Mouse (Mus musculus) spleen, postnatal 36 days (tissue): ENCODE results near the gene Zc3hav1.
A peak's percentile ranks its signal among the peaks of the same experiment; 100 is the strongest.

ENCODE experiments used
- DNase-seq, 2 experiments: peaks; one replicate each; pipeline ENCODE4 v3.0.0; 2022; ENCODE audit warnings: low spot score in 2 of 2, mixed read lengths in 1 of 2

Zc3hav1 gene

DNA sequence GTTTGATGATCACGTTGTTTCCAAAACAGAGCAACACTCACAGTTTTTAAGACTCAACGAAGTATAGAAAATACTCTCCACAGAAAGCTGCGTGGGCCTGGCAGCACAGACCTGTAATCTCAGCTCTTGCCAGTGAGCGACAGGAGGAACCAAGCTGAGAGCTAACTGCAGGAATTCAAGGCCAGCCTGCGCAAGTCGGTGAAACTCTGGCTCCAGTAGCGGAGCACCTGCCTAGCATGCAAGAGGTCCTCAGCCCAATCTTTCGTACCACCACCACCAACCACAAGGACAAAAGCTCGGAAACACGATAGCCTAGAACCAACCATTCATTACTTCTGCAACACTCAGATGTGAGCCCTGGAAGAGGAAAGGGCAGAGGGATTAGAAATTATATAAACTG, 2.0 kb downstream of the Zc3hav1 start:
- peak in 1 of 2 experiments; percentile 31 for DNase-seq

DNA sequence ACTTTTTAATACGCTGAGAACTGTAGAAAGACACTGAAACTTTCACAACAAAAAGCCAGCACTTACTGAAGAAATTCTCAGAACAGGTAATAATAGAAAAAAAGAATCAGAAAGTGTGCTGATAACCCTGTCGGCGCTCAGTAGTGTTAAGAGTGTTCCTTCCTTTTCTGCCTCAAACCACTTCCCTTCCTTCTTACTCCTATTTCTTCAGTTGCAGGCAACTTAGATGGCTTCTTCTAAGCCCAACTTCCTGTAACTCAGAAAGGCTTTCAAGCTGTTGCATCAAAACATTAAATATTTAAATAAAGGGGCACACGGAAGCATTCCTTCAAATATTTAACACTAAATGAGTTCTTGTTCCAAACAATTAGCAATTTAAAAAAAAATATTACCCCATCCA, 2.5 kb downstream of the Zc3hav1 start:
- peak in 1 of 2 experiments; percentile 34 for DNase-seq

DNA sequence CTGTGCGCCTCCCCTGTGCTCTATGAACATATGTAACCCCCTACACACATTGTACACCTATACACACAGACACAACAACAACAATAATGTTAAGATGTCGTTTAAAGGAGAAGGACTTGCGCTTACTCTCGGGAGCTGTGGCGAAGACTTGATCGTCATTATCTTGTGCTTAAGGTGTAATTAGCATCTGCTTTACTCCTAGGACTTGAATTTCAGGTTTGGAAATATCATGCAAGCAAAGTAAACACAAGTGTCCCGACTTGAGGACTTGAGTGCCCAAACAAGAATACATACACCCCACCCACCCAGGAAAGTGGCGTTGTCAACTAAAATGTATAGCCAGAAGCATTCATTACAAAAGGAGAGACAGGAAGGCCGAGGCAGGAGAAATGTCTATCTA, 4.6 kb downstream of the Zc3hav1 start:
- DNase-seq, result no peak

DNA sequence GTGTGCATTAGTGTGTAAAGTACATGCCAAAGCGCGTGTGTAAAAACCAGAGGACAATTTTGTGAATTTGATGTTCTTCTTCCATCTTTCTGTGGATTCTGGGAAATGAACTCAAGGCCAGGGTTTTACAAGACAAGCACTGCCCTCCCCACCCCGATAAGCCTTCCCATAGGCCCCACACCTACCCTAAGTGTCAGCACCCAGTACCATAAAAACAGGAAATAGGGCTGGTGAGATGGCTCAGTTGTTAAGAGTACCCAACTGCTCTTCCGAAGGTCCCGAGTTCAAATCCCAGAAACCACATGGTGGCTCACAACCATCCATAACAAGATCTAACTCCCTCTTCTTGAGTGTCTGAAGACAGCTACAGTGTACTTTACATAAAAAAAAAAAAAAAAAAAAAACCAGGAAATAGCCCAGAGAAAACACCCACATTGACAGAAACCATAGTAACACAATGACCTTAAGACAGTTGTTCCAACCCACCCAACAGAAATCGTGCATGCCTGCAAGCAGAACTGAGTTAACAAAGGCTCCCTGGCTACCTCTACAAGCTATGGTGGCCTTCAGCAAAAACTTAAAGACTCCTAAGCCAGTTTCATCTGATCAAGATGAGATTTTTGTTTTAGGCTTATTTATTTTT, 5.5 kb downstream of the Zc3hav1 start:
- DNase-seq, result no peak

DNA sequence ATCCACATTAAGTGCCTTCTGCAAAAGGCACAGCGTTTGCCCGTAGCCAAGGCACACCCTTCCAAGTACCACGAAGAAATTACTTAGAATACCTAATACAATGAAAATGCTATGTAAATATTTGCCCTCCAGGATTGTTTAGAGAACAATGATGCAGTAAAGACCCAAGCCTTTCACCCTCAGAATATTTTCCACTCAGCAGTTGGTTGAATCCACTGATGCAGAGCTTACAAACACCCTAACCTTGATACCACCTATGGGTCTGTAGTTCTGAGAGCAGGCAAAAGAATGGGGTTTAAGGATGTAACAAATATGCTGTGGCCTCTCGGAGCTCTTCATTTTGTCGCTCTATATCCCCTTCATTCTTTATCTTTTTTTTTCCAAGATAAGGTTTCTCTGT, 6.5 kb downstream of the Zc3hav1 start:
- no peak for DNase-seq

DNA sequence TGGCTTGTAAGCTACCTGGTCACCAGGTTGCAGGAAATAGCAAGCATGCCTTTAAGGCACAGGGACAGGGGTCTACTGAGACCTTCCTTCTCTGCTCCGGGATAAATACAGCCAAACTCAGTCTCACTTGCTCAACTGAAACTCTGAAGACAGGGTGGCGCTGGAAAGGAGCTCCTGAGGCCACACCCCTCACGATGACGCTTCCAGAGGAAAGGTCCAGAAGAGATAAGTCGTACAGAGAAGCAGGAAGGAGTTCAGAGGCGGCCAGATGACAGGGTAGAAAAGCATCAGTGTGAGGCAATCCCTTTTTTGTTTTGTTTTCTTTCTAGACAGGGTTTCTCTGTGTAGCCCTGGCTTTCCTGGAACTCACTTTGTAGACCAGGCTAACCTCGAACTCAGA, 8.6 kb downstream of the Zc3hav1 start:
- DNase-seq, result peak; percentile 72 to 82

DNA sequence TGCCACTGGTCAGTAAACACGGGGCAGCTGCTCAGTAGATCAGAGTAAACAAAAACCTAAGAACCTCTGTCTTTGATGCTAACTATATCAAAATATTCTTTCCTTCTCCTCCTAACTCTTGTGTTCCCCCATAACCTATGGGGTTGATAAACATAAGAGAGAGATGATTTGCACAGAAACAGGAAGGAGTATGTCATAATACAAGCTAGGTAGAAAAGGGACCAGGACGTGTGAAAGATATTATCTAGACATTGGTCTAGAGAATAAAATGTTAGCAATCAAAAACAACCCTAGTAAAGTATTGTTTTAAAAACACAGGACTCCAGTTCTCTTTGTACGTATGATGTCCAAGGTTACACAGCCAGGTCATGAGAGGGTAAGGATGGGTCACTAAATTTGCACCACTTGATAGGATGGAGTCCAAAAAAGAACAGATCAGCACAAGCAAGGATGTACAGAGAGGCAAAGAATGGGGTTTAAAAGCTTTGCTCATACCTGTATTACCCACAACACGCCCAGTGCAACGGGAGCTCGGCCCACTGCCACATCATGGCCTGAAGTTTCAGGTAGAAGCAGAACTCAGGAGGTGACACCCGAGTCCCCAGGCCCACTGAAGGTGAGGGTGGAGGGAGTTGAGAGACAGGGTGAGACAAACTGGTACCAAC, 10.3 kb downstream of the Zc3hav1 start:
- no peak for DNase-seq

DNA sequence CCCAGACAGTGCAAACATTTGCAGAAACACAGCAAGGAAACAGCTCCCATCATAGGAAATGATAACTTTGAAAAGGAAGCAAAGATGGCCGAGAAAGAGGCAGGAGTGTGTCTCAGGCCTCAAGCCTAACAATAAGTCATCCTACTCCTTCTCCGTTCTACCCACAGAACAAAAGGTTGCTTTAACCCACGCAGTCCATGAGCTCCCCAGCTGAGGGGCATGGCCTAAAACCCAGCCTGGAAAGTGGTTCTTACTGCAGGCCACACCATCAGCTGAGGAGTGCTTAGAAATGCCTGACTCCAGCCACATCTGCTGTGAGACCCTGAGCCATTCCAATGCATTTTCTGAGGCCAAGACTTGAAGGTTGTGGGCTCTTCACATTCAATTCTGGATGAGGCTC, 10.8 kb downstream of the Zc3hav1 start:
- DNase-seq, result no peak

DNA sequence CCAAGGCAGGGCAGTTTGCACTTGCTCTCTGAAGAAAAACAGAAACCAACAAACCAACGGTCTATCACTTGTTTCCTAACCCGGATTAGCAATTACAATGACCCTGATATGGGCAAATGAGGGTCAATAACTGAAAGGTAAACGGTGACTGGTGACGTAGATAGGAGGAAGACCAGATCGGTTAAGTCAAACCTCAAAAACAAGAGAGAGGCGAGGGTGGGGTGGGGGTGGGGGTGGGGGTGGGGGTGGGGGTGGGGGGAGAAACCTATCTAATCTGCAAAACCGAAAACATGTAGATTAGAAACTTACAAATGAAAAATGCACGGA, 11.8 kb downstream of the Zc3hav1 start:
- no peak for DNase-seq

DNA sequence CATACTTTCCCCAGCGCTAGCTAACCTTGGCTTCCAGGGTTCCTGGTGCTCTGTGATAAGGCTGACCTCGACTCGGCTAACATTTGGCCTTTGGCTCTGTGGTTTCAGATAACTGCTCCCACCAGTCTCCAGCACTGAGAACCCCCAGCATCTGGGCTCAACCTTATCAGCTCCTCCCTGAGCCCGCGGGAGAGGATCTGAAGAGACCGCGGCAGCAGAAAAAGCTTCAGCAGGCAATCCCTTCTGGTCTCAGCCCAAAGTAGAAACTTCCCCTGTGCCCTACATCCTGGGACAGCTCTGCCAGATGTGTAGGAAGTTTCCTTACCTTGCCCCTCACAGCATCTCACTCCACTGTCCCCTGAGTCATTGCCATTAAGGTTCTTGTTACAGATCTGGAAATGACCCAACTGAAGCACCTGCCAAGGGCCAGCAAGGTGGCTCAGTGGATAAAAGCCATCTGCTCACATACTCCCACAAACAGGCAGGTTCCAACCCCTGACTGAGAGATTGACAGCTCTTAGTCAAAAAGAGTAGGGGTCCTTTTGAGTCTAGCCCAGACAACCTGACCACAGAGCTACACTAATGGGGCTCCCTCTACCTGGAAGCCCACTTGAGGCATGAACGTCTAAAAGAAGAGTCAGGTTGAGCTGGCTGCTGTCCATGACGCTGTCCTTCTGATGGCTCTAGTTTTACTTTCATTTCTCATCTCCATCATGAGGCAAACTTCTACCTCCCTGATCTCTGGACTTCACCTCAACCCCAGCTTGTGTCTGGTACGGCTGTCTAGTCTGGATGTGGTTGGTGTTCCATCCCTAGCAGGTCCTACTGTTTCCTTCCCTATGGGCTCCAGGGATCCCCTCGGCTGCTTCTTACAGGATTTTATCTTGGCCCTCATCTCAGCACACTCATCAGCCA, 12.4 kb downstream of the Zc3hav1 start:
- DNase-seq, result peak; percentile 52 to 67

DNA sequence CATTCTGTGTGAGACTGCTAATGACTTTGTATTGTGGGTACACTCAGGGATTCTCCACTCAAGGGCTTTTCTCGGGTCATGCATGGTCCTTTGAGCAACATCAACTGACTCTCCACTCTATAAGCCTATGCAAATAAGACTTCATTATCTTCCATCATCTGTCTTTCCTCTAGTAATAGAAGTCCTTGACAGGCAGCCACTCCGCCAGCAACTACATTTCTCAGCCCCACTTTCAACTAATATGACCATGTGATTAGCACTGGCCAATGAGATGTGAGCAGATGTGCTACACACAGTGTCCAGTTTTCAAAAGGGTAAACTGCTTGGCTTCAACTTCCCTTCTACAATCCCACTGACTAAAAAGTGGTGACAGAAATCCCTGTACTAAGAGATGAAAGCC, 15.3 kb downstream of the Zc3hav1 start:
- no peak for DNase-seq

DNA sequence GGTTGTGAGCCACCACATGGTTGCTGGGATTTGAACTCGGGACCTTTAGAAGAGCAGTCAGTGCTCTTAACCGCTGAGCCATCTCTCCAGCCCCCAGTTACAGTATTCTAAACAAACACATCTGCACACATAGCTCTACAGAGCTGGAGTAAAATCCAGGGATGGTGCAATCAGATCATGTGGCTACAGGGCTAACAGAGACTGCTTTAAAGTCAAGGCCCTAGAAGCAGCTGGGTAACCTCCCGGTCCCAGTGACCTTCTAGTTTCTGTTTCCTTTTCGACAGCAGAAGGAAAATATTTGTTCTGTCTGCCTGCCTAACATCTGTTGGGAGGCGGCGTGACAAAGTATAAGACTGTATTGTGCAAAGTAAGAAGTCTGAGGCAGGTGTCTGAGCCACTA, 16.5 kb downstream of the Zc3hav1 start:
- no peak for DNase-seq

DNA sequence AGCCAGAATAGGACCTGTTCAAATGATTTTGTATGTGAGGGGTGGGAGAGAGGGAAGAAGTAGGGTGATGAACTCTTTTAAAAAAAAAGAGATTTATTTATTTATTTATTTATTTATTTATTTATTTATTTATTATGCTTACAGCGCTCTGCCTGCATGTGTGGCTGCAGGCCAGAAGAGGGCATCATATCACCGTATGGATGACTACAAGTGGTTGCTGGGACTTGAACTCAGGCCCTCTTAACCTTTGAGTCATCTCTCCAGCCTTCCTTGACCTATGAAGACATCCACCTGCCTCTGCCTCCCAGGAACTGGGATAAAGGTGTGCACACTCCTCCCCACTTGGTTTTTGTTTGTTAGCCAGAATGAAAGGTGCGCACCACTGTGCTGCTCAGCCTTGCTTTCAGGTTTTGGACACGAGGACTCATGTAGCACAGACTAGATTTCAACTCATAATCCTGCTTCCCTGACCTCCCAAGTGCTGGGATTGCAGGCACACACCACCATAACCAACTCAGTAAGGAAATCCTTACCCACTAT, 17.2 kb downstream of the Zc3hav1 start:
- no peak for DNase-seq

DNA sequence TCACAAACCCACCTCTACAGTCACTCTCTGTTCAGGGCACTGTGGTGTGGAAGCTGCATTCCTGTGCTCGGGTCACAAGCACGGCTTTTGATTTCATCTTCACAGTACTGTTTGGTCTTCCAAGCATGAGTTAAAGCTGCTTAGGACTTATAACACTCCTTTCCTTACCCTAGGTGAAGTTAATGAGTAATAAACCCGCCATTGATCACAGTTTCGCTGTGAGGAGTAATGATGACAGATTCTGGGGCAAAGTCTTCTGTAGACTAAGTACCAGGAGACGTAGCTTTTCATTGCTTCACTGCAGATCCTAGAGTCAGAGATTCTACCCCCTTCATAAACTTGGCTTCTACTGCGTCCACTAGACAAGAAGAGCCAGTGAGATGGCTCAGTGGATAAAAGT, 19.1 kb downstream of the Zc3hav1 start:
- DNase-seq, result no peak

DNA sequence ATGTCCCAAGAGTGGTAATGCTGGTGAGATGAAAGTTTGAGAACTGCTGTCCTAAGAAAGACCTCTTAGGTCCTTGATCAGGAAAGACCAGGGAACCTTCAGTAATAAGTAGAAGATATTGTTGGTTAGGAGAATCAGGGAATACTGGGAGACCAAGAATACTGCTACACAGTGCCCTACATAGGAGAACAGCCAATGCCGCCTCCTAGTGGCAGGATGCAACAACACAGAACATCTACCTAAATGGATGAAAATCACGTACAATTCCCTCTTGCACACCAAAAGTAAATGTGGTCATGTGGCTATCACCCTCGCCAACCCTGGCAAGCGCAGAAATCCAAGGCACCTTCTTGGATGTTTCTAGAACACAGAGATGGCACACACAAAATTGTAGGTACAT, 27.8 kb downstream of the Zc3hav1 start:
- no peak for DNase-seq

DNA sequence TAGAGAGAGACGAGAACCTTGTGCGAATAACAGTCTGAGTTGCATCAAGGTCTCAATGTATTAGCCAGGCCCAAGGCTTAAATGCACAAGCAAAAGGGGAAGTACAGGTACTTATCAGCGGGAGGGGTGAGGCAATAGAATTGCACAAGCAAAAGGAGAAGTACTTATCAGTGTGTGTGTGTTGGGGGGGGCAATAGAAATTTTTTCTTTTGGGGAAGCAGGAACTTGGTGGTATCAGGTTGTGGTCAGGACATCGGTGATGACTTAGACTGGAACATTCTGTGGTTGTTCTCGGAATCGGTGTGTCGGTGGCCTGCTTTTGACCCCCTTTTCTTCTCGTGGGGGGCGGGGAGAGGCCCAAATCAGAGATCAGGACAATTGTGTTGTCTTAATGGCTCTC, 33.8 kb downstream of the Zc3hav1 start:
- no peak for DNase-seq

DNA sequence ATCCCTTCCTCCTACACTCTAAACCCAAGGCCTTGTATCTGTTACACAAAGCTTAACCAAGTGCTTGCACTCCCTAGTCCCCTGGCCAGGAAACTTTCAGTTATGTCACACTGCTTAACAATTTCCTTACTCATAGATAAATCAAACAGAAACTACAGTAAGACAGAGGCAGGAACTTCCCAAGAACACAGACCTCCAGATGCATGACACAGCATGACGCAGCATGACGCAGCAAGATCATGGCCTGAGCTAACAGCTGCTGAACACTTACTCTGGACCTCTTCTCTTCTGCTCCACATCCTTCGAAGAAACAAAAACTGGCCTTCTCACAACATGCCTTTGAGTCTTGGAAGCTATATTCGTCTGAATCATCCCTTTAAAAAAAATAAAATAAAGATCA, 38.4 kb downstream of the Zc3hav1 start:
- peak; percentile 36 to 60 for DNase-seq

DNA sequence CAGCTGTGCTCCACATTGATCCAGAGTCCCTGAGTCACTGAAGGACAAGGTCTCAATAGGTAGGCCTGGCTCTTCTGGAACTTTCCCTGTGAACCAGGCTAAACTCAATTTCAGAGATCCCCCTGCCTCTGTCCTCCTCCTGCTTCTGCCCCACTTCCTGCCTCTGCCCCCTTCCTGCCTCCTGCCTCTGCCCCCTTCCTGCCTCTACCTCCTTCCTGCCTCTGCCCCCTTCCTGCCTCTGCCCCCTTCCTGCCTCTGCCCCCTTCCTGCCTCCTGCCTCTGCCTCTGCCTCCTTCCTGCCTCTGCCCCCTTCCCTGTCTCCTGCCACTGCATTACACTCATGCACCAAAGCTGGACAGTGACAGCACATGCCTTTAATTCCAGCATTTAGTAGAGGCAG, 44.7 kb downstream of the Zc3hav1 start:
- DNase-seq, result no peak

DNA sequence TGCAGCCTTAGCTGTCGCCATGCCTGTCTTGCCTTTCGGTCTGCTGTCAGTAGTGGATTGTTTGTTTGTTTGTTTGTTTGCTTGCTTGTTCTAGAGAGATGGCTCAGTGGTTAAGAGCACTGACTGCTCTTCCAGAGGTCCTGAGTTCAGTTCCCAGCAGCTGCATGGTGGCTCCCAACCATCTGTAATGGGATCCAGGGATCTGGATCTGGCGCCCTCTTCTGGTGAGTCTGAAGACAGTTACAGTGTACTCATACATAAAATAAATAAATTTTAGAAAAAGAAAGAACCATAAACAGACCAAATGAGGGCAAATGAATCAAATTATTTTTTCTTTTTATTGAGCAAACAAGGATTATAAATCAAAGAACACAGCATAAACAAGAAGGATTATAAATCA, 49.4 kb downstream of the Zc3hav1 start:
- DNase-seq, result no peak

DNA sequence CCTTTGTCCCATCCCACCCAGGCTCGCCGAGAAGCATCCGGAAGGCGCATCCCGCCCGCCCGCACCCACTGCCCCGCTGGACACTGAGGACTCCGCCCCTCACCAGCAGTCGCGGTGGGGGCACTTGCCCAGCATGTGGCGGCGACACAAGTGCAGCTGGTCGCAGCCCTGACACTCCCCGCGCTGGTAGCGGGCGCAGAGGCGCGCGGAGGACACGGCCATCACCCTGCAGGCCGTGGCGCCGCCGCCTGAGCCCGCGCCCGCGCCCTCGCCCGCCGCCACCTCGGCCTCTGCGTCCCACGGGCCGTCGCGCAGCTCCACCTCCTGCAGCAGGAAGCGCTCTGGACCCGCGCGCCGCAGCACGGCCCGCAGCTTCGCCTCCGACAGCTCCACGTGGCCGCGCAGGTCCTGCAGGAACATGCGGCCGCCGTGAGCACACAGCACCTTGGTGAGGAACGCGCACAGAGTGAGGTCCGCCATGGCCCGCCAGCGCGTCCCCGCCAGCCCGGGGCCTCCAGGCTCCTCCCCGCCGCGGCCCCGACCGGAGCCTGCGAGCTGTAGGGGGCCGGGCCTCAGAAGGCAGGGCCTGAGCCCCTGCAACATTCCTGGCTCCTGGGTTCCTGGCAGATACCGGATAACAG, 55.5 kb downstream of the Zc3hav1 start, which contains the start of gene Zc3hav1l:
Gene Zc3hav1l, minus strand, starts transcription at position 499 of the 641 bp plus-strand sequence.
- DNase-seq, result peak; percentile 13 to 36

DNA sequence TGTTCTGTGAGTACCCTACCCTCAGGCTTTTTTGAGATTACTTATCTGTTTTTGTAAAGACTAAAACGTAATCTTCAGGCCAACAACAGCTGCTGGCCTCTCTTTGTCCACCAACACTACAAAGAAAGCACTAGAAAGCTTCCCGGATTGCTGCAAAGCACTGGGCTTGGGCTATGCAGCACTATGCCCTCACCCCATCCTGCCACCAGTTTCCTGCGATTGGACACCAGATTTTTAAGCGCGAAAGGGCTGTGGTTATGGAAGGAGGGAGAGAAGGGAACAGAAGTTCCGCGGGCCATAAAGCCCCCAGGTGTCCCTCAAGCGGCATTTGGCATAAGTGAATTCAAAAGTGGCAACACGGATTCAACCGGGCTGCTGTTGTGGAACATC, 56.2 kb downstream of the Zc3hav1 start:
- no peak for DNase-seq
